Mouse (Mus musculus) limb, embryonic 11.5 days (tissue): Measurements from ENCODE around the gene Serpina3a. TPM values are rescaled to one million over a fixed set of nuclear protein-coding genes. Genes with fewer than 3 reads are reported as not detected.

ENCODE experiments used
- ATAC-seq: fragments of 200-750 bp; cut with Nextera tagmentation; 2 replicates; pipeline ENCODE4 v1.8.0; 2017; ENCODE audit warnings: low read depth; ENCODE audit not compliant: insufficient number of reproducible peaks, low FRiP score, low TSS enrichment
- DNase-seq: peaks from one replicate; pipeline ENCODE4 v3.0.0-alpha.2; 2015; ENCODE audit warnings: low spot score
- H3K27ac ChIP-seq: fragments of 300-500 bp; sonication (generic); replicated peaks from 2 replicates; pipeline ENCODE4 v1.5.1; 2014; ENCODE audit warnings: low read depth, mild to moderate bottlenecking, low read length
- H3K27me3 ChIP-seq: fragments of 300-500 bp; sonication (generic); 2 replicates; pipeline ENCODE4 v1.6.1; 2014; ENCODE audit warnings: mild to moderate bottlenecking, low read length, mixed read lengths; ENCODE audit not compliant: control insufficient read depth, insufficient read depth
- H3K36me3 ChIP-seq: fragments of 300-500 bp; sonication (generic); 2 replicates; pipeline ENCODE4 v1.6.1; 2014; ENCODE audit warnings: mild to moderate bottlenecking, low read length, moderate library complexity, mixed read lengths; ENCODE audit not compliant: control insufficient read depth, insufficient read depth
- H3K4me1 ChIP-seq: fragments of 300-500 bp; sonication (generic); 2 replicates; pipeline ENCODE4 v1.6.1; 2014; ENCODE audit warnings: low read length, mixed read lengths; ENCODE audit not compliant: control insufficient read depth, insufficient read depth
- H3K4me2 ChIP-seq: fragments of 300-500 bp; sonication (generic); 2 replicates; pipeline ENCODE4 v1.6.1; 2014; ENCODE audit warnings: low read depth, mild to moderate bottlenecking, moderate library complexity; ENCODE audit not compliant: severe bottlenecking
- H3K4me3 ChIP-seq: fragments of 300-500 bp; sonication (generic); 2 replicates; pipeline ENCODE4 v1.5.1; 2014; ENCODE audit warnings: low read depth, low read length
- H3K9ac ChIP-seq: fragments of 300-500 bp; sonication (generic); 2 replicates; pipeline ENCODE4 v1.6.1; 2014; ENCODE audit warnings: mild to moderate bottlenecking, low read length
- H3K9me3 ChIP-seq: fragments of 300-500 bp; sonication (generic); 2 replicates; pipeline ENCODE4 v1.6.1; 2016; ENCODE audit warnings: low read length; ENCODE audit not compliant: control insufficient read depth
- WGBS: fragments of 180-500 bp; shearing (Covaris S2); extraction: QIAGEN DNeasy Blood & Tissue Kit; methylation state at CpG from one replicate; pipeline ENCODE4 v1.1.7; 2014; 5-methylcytosine and 5-hydroxymethylcytosine counted together
- polyA plus RNA-seq: library from polyadenylated mRNA; unstranded; fragments of >200 nt; fragmentation: Nextera tagmentation; extraction: Ambion mirVana; gene quantifications from 2 replicates; pipeline ENCODE4 v1.2.1, GENCODE M21; 2014

Gene Serpina3a
- polyA plus RNA-seq, 1 experiment from 2014 or later, result not detected

GRCm38 (mm10) chr12:104127696-104128095 is 15.2 kb downstream of the Serpina3a start, which contains the start of gene Serpina3b:
Gene Serpina3b, plus strand, starts transcription at chr12:104127996.
- ATAC-seq, result no peak
- Histone ChIP-seq H3K4me2 (no peak within 1 kb of the TSS), H3K4me3 (no peak within 1 kb of the TSS), H3K9ac (no peak within 1 kb of the TSS), H3K4me1 (no peaks in the 10 kb centered on the region), H3K9me3 (no peaks in the 10 kb centered on the region), H3K36me3 (no peaks in the 10 kb centered on the region), H3K27me3 (no peaks in the 10 kb centered on the region), H3K27ac (no peak within 1 kb of the TSS)
- 75% methylated on average over 5 of the region's 5 CpGs for WGBS
- no peak for DNase-seq

GRCm38 (mm10) chr12:104131041-104131440 is 18.5 kb downstream of the Serpina3a start:
- Histone ChIP-seq H3K9me3 (no peaks in the 10 kb centered on the region), H3K9ac (no peak overlapping the region), H3K27me3 (no peaks in the 10 kb centered on the region), H3K27ac (no peak overlapping the region), H3K36me3 (no peaks in the 10 kb centered on the region), H3K4me3 (no peak overlapping the region), H3K4me2 (no peak overlapping the region), H3K4me1 (no peaks in the 10 kb centered on the region)
- no peak for DNase-seq
- no peak for ATAC-seq

GRCm38 (mm10) chr12:104138216-104138615 is 25.7 kb downstream of the Serpina3a start:
- Histone ChIP-seq H3K27ac (no peak overlapping the region), H3K4me3 (no peak overlapping the region), H3K27me3 (no peaks in the 10 kb centered on the region), H3K9me3 (no peaks in the 10 kb centered on the region), H3K9ac (no peak overlapping the region), H3K4me2 (no peak overlapping the region), H3K36me3 (no peaks in the 10 kb centered on the region), H3K4me1 (no peaks in the 10 kb centered on the region)
- DNase-seq (no peak), ATAC-seq (no peak)
- 75% methylated on average over 2 of the region's 2 CpGs for WGBS

DNA sequence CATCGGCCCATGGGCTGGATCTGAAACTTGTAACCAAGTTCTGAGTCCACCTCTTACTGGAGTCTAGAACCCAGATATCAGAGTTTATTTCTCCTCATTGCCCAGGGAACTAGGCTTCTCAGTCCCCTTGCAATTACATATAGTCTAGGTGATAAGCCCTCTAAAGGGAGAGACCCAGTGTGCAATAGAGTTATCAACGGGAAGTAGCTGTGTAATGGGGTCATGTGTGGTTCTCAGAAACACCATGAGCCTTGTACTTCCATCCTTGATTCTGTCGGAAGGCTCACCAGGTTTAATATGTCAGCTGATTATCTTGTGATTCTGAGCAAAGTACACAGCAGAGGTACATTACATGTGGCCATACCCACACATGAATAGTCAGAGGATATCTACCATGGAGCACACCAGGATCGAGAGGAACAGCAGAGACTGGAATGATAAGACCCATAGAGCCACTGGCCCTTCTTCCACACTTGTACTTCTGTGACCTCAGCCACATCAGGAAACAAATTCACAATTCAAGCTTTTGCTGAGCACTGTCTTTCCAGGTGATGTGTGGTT is 28.1 kb downstream of the Serpina3a start:
- H3K36me3 ChIP-seq, result no peaks in the 10 kb centered on the region
- H3K27ac ChIP-seq, result no peak overlapping the region
- H3K9me3 ChIP-seq, result no peaks in the 10 kb centered on the region
- ATAC-seq (no peak), DNase-seq (no peak)
- no peaks in the 10 kb centered on the region for H3K27me3 ChIP-seq
- no peak overlapping the region for H3K4me2 ChIP-seq
- WGBS, result 95% methylated on average over 4 of the region's 4 CpGs
- H3K4me1 ChIP-seq, result no peaks in the 10 kb centered on the region
- H3K9ac ChIP-seq, result no peak overlapping the region
- H3K4me3 ChIP-seq, result no peak overlapping the region

- DNase-seq (peak; percentile 6), ATAC-seq (no peak)
- Histone ChIP-seq H3K4me1 (no peaks in the 10 kb centered on the region), H3K27ac (no peak overlapping the region), H3K4me2 (no peak overlapping the region), H3K9me3 (no peaks in the 10 kb centered on the region), H3K36me3 (no peaks in the 10 kb centered on the region), H3K27me3 (no peaks in the 10 kb centered on the region), H3K4me3 (no peak overlapping the region), H3K9ac (no peak overlapping the region)
- 79% methylated on average over 1 of the region's 1 CpGs for WGBS
These were observed 29.0 kb downstream of the Serpina3a start for GRCm38 (mm10) chr12:104141506-104141905.

- Histone ChIP-seq H3K9me3 (no peaks in the 10 kb centered on the region), H3K4me1 (no peaks in the 10 kb centered on the region), H3K36me3 (no peaks in the 10 kb centered on the region), H3K27me3 (no peaks in the 10 kb centered on the region), H3K9ac (no peak overlapping the region), H3K27ac (no peak overlapping the region), H3K4me3 (no peak overlapping the region), H3K4me2 (no peak overlapping the region)
- WGBS, result 75% methylated on average over 1 of the region's 1 CpGs
- ATAC-seq (no peak), DNase-seq (peak; percentile 7)
These were observed 29.9 kb downstream of the Serpina3a start for GRCm38 (mm10) chr12:104142427-104142826.

- H3K27me3 ChIP-seq, result no peaks in the 10 kb centered on the region
- H3K4me1 ChIP-seq, result no peaks in the 10 kb centered on the region
- ATAC-seq (no peak), DNase-seq (peak; percentile 18)
- H3K4me2 ChIP-seq, result no peak overlapping the region
- H3K9me3 ChIP-seq, result no peaks in the 10 kb centered on the region
- H3K4me3 ChIP-seq, result no peak overlapping the region
- H3K9ac ChIP-seq, result no peak overlapping the region
- WGBS, result 73% methylated on average over 1 of the region's 1 CpGs
- no peak overlapping the region for H3K27ac ChIP-seq
- no peaks in the 10 kb centered on the region for H3K36me3 ChIP-seq
These were observed 30.8 kb downstream of the Serpina3a start for GRCm38 (mm10) chr12:104143286-104143685.

- peak; percentile 9 for DNase-seq
- H3K4me2 ChIP-seq, result no peak overlapping the region
- no peak overlapping the region for H3K27ac ChIP-seq
- no peak overlapping the region for H3K9ac ChIP-seq
- no peaks in the 10 kb centered on the region for H3K9me3 ChIP-seq
- ATAC-seq, result no peak
- H3K4me1 ChIP-seq, result no peaks in the 10 kb centered on the region
- 85% methylated on average over 2 of the region's 2 CpGs for WGBS
- H3K27me3 ChIP-seq, result no peaks in the 10 kb centered on the region
- H3K4me3 ChIP-seq, result no peak overlapping the region
- no peaks in the 10 kb centered on the region for H3K36me3 ChIP-seq
These were observed 33.0 kb downstream of the Serpina3a start for GRCm38 (mm10) chr12:104145571-104145970.

GRCm38 (mm10) chr12:104151989-104152388 is 39.5 kb downstream of the Serpina3a start:
- Histone ChIP-seq H3K4me1 (no peaks in the 10 kb centered on the region), H3K4me2 (no peak overlapping the region), H3K9ac (no peak overlapping the region), H3K9me3 (no peaks in the 10 kb centered on the region), H3K4me3 (no peak overlapping the region), H3K36me3 (no peaks in the 10 kb centered on the region), H3K27ac (no peak overlapping the region), H3K27me3 (no peaks in the 10 kb centered on the region)
- 86% methylated on average over 2 of the region's 2 CpGs for WGBS
- DNase-seq (no peak), ATAC-seq (no peak)
